Mouse (Mus musculus): Measurements from ENCODE around the gene Gsta3. TPM values are rescaled to one million over a fixed set of nuclear protein-coding genes. Genes with fewer than 3 reads are reported as not detected.
A peak's percentile ranks its signal among the peaks of the same experiment; 100 is the strongest.
"Not testable (repeated sequence)": the region's sequence is repeated elsewhere in the genome, so short reads cannot be mapped to it uniquely, and the experiment has no call there.

The Gsta3 gene
- polyA plus RNA-seq, 1 experiment from 2014 or later: 25.9 TPM

DNA sequence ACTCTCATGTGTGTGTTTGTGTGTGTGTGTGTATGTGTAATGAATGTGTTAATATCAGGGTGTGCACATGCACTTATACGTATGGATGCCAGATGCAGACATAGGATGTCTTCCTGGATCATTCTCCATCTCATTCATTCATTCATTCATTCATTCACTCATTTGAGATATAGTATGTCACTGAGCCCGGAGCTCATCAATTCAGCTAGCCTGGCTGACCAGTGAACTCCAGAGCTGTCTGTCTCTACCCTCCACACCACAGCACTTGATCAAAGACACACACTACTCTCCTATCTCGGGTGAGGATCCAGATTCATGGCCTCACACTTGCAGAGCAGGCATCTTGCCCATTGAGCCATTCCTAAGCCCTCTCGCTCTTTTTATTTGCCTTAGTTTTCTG lies 23.6 kb downstream of the Gsta3 start:
- H3K27me3 ChIP-seq (replicated peaks; ENCODE audit: control insufficient read depth, insufficient read depth, low read length): no peaks in the 10 kb centered on the region
- no peak overlapping the region for H3K4me3 ChIP-seq (ENCODE audit: low read depth, low read length)
- H3K9me3 ChIP-seq (ENCODE audit: control insufficient read depth): no peaks in the 10 kb centered on the region
- no peak overlapping the region for H3K4me2 ChIP-seq (replicated peaks; ENCODE audit: low read depth)
- no peak for TF ChIP-seq CTCF (IDR thresholded peaks at IDR 0.05; ENCODE audit: low read depth)
- H3K4me1 ChIP-seq (replicated peaks; ENCODE audit: control insufficient read depth, insufficient read depth, low read length): no peaks in the 10 kb centered on the region
- no peak overlapping the region for H3K27ac ChIP-seq (ENCODE audit: low read depth, low read length)
- no peak overlapping the region for H3K9ac ChIP-seq (ENCODE audit: low read depth, low read length)
- WGBS: 86% methylated on average over 4 of the region's 4 CpGs
- no peak for ATAC-seq
- H3K36me3 ChIP-seq (ENCODE audit: control insufficient read depth, insufficient read depth): no peaks in the 10 kb centered on the region

GRCm38 (mm10) chr1:21264747-21265146 lies 24.4 kb downstream of the Gsta3 start:
- 85% methylated on average over 8 of the region's 8 CpGs for WGBS
- no peak for TF ChIP-seq CTCF (IDR thresholded peaks at IDR 0.05; ENCODE audit: low read depth)
- ATAC-seq: no peak
- H3K9me3 ChIP-seq (ENCODE audit: control insufficient read depth): no peaks in the 10 kb centered on the region
- H3K36me3 ChIP-seq (ENCODE audit: control insufficient read depth, insufficient read depth): no peaks in the 10 kb centered on the region
- no peak overlapping the region for H3K9ac ChIP-seq (ENCODE audit: low read depth, low read length)
- H3K27ac ChIP-seq (ENCODE audit: low read depth, low read length): no peak overlapping the region
- H3K27me3 ChIP-seq (replicated peaks; ENCODE audit: control insufficient read depth, insufficient read depth, low read length): no peaks in the 10 kb centered on the region
- no peak overlapping the region for H3K4me2 ChIP-seq (replicated peaks; ENCODE audit: low read depth)
- H3K4me1 ChIP-seq (replicated peaks; ENCODE audit: control insufficient read depth, insufficient read depth, low read length): no peaks in the 10 kb centered on the region
- H3K4me3 ChIP-seq (ENCODE audit: low read depth, low read length): no peak overlapping the region

- Histone ChIP-seq H3K36me3 (ENCODE audit: control insufficient read depth, insufficient read depth) (no peaks in the 10 kb centered on the region), H3K4me1 (replicated peaks; ENCODE audit: control insufficient read depth, insufficient read depth, low read length) (no peaks in the 10 kb centered on the region), H3K27ac (ENCODE audit: low read depth, low read length) (no peak overlapping the region), H3K9me3 (ENCODE audit: control insufficient read depth) (no peaks in the 10 kb centered on the region), H3K9ac (ENCODE audit: low read depth, low read length) (no peak overlapping the region), H3K4me3 (ENCODE audit: low read depth, low read length) (no peak overlapping the region), H3K4me2 (replicated peaks; ENCODE audit: low read depth) (no peak overlapping the region), H3K27me3 (replicated peaks; ENCODE audit: control insufficient read depth, insufficient read depth, low read length) (no peaks in the 10 kb centered on the region)
- no peak for ATAC-seq
- TF ChIP-seq CTCF (IDR thresholded peaks at IDR 0.05; ENCODE audit: low read depth): peak; percentile 39
- 79% methylated on average over 1 of the region's 1 CpGs for WGBS
Measured at GRCm38 (mm10) chr1:21266766-21267165, 26.4 kb downstream of the Gsta3 start.

GRCm38 (mm10) chr1:21267466-21267865 lies 27.1 kb downstream of the Gsta3 start:
- not testable (repeated sequence) for H3K4me1 ChIP-seq (replicated peaks; ENCODE audit: control insufficient read depth, insufficient read depth, low read length); H3K4me3 ChIP-seq (ENCODE audit: low read depth, low read length); H3K9me3 ChIP-seq (ENCODE audit: control insufficient read depth); H3K27me3 ChIP-seq (replicated peaks; ENCODE audit: control insufficient read depth, insufficient read depth, low read length); H3K4me2 ChIP-seq (replicated peaks; ENCODE audit: low read depth); H3K9ac ChIP-seq (ENCODE audit: low read depth, low read length); H3K27ac ChIP-seq (ENCODE audit: low read depth, low read length); ATAC-seq; H3K36me3 ChIP-seq (ENCODE audit: control insufficient read depth, insufficient read depth)
- 76% methylated on average over 6 of the region's 7 CpGs for WGBS

GRCm38 (mm10) chr1:21271343-21272055 lies 31.1 kb downstream of the Gsta3 start:
- TF ChIP-seq CTCF (IDR thresholded peaks at IDR 0.05; ENCODE audit: low read depth): peak; percentile 81
- no peaks in the 10 kb centered on the region for H3K36me3 ChIP-seq (ENCODE audit: control insufficient read depth, insufficient read depth)
- 21% methylated on average over 18 of the region's 18 CpGs for WGBS

GRCm38 (mm10) chr1:21272056-21272431 lies 31.7 kb downstream of the Gsta3 start:
- no peaks in the 10 kb centered on the region for H3K9me3 ChIP-seq (ENCODE audit: control insufficient read depth)
- peak; percentile 36; the same call in 1 of the 2 replicates for ATAC-seq
- WGBS: 27% methylated on average over 14 of the region's 14 CpGs
- no peak overlapping the region for H3K9ac ChIP-seq (ENCODE audit: low read depth, low read length)
- no peak overlapping the region for H3K27ac ChIP-seq (ENCODE audit: low read depth, low read length)
- H3K36me3 ChIP-seq (ENCODE audit: control insufficient read depth, insufficient read depth): no peaks in the 10 kb centered on the region
- no peaks in the 10 kb centered on the region for H3K27me3 ChIP-seq (replicated peaks; ENCODE audit: control insufficient read depth, insufficient read depth, low read length)
- H3K4me1 ChIP-seq (replicated peaks; ENCODE audit: control insufficient read depth, insufficient read depth, low read length): 0 out of 2 replicates have a peak, but pooled peaks cover 4% of the 10 kb centered on the region
- H3K4me3 ChIP-seq (ENCODE audit: low read depth, low read length): peak overlapping the region; percentile 18
- peak overlapping the region; percentile 48 for H3K4me2 ChIP-seq (replicated peaks; ENCODE audit: low read depth)
- no peak for TF ChIP-seq CTCF (IDR thresholded peaks at IDR 0.05; ENCODE audit: low read depth)

More at GRCm38 (mm10) chr1:21271343-21272055, 31.1 kb downstream of the Gsta3 start:
- H3K9me3 ChIP-seq (ENCODE audit: control insufficient read depth): no peaks in the 10 kb centered on the region
- no peak overlapping the region for H3K27ac ChIP-seq (ENCODE audit: low read depth, low read length)
- H3K9ac ChIP-seq (ENCODE audit: low read depth, low read length): no peak overlapping the region
- peak overlapping the region; percentile 18 for H3K4me3 ChIP-seq (ENCODE audit: low read depth, low read length)
- H3K4me2 ChIP-seq (replicated peaks; ENCODE audit: low read depth): peak overlapping the region; percentile 48
- H3K4me1 ChIP-seq (replicated peaks; ENCODE audit: control insufficient read depth, insufficient read depth, low read length): 0 out of 2 replicates have a peak, but pooled peaks cover 4% of the 10 kb centered on the region
- ATAC-seq: peak; percentile 85
- H3K27me3 ChIP-seq (replicated peaks; ENCODE audit: control insufficient read depth, insufficient read depth, low read length): no peaks in the 10 kb centered on the region

Measured in intestine, postnatal 0 days (tissue).